Mouse (Mus musculus) cerebellum, adult 11-12 months (tissue): Measurements from ENCODE around the gene Lcn12.

Experiments
- DNase-seq: peaks from one replicate; pipeline ENCODE4 v3.0.0; 2022

Lcn12 gene

DNA sequence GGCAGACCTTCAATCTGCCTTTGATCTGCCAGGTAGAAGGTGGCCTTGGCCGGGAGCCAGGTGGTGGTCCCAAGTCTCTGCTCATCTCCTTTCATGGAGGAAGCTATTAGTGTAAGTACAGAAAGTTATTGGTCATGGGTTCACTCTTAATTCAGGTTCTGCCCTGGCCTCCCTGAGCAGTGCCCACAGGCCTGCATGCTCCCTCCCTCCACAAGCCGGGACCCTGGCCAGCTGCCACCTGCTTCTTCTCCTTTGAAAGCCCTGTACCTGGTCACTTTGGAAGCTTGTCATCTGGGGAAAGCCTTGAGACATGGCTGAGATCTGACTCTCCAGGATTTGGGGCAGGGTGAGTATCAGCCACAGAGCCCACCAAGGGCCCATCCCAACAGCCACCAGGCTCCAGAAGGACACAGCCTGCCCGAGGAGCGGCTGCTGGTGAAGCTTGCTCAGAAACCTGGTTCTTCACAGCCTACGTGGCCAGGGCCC, at the start of gene Lcn12:
Lcn12 (minus strand) TSS at position 436 of the 486 bp plus-strand sequence.
- peak; percentile 83 for DNase-seq

DNA sequence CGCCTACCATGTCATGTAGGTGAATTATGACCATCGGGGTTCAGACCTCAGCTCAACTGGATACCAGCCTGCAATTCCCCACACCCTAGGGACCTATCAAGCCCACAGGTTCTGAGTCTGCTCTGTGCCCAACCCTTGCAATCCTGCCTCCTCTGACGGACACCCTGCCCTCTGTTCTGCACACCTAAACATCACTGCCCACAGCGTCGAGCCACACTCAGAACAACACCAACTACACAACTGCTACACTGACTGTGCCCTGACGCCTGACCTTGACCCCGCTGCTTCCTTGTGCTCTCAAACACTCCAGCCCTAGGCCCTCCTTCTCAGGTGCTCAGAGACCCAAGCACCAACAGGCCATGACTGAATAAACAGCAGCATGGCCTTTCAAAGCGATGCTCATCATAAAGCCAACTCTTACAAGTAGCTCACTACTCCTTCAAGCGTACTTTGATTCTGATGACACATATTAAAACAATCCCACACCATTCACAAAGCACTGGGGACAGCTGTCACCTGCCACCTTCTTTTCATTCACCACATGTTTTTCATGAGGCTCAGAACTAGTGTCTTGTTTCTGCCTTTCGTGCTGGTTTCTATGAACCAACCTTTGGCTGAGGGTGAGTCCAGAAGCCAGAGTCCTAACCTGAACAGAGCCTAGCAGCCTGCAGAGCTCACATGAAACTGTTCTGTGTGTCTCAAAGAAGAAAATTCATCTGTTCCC, 48.1 kb upstream of the Lcn12 start:
- no peak for DNase-seq

DNA sequence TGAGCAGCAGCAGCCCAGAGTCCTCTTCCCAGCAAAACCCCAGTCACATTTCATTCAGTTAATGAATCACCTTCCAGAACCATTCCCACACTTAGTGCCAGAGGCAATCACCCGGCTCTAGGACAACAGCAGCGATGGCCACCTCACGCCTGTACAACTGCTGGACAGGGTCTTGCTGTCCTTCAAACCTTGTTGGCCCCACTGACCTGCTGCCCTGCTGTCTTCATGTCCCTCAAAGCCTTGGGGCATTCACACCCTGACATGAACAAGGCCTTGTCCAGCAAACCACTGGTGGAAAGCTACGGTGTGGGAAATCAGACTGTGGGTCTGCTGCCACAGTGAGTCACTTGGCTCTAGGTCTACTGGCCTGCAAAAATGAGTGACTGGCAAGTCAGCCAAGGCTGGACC, 46.8 kb upstream of the Lcn12 start:
- no peak for DNase-seq

DNA sequence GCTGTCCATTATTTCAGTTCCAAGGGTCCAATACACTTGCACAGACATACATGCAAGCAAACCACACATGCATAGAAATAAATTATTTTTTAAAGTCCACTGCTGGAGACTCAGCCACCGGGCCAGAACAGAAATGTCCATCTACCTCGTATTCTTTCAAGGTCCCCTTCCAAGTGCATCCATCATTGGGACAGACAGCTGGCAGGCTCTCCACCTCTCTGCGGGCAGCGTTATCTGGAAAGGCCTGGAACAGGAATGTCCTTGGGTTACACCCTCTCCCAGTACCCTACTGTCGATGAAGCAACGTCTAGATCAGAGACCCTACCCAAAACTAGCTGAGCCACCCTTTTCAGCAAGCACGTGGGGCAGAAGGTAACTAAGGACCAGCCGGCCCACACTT, 42.8 kb upstream of the Lcn12 start:
- DNase-seq, result no peak

DNA sequence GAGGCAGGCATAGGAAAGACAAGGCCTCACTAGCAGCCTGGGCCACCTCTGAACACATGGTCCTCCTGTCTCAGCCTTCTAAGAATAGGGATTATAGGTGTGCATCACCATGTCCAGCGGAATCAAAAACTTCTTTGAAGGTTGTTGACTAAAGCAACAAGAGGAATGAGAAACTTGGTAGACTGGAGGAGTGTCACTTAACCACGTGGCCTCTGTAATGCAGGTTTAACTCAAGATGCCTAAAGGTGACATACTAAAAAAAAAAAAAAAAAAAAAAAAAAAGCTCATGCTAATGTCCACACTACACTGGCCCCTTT, 41.1 kb upstream of the Lcn12 start:
- no peak for DNase-seq

DNA sequence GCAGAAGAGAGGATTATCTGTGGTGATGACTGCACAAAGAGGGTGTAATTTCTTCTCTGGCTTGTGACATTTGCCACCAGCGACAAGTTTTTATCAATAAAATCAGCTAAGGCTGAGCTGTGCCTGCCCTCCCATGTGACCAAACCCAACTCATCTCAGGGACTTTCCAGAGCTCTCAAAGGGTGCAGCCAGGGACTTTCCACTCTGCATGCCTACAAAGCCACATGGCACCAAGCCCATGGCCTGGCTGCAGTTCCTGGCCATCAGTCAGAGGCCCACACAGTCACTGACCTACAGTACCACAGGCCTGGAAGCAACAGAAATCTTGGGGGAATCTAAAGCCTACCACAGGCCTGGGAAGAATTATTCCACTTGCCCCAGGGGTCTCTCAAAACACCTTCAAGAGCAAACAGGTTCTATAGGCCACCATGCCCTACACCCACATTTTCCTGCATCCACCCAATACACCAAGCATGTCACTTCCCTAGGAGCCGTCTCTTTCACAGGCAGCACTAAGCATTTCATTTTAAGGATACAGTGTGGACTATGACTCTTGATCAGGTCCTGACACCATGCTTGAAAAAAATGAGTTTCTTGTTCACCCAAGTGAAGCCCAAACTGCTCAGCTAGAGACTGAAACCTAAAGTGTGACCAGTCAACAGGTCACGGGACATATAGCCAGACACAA, 40.6 kb upstream of the Lcn12 start:
- DNase-seq, result peak; percentile 82

DNA sequence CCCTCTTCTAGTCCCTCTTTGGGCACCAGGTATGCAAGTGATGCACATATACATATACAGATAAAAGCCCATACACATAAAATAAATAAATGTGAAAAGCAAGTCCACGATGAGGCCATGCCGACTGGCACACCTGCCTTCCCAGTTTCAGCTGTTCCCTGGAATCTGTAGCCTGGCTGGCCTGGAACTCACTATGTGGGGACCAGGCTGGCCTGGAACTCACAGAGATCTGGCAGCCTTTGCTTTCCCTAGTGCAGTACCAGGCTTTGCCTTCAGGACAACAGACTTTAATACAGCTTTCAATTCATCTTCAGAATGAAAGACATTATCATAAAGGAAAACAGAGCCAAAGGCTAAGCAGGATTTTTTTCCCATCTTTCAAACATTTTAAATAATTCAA, 40.0 kb upstream of the Lcn12 start:
- no peak for DNase-seq

DNA sequence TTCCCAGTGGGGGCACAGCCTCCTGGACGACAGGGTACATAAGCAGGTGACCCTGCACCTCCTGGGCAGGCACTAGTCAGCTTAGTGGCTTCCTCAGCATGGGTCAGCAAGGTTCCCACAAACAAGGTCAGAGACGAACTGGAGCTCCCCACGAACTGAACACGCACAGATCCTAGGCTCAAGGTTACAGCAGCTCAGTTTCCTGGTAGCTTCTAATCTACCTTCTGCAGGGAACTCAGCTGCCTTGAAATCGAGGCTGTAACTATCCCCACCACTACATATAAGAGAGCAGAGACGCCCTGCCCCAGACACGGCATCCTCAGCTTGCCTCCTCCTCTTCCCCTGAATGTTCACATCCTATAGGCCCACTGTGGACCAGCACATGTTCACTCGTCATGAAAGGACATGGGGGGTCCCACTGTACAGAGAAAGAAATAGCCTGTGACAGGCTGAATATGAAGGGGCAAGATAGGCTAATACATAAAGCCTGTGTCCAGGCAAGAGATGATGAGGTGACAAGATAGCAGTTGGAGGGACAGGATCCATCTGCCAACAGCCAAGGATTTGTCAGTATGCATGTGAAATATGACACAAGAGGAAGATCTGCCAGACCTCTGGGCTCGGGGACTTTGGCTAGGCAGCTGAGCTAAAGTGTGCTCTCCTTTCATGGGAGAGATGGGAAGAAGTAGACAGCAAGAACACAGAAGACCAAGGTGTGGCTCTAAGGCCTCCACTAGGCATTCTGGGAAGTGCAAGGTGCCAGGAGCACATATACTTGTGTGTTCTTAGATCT, 33.0 kb upstream of the Lcn12 start:
- no peak for DNase-seq

DNA sequence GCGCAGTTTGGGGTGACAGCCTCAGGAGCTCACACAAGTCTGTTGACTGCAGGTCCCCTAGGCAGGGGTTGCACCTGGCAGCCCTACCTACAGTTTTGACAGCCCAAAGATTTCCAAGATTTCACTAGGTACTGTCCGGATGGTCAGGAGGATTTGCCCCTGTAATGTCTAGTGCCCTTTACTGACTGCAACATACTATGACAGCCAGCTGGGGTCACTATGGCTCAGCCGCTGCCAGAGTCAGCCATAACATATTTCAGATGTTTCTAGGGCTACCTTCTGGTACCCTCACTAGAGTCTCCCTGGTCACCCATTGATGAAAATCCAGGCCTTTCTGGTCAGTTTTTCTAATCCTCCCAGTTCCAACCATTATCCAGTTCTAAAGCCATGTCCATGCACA, 16.2 kb upstream of the Lcn12 start:
- no peak for DNase-seq

DNA sequence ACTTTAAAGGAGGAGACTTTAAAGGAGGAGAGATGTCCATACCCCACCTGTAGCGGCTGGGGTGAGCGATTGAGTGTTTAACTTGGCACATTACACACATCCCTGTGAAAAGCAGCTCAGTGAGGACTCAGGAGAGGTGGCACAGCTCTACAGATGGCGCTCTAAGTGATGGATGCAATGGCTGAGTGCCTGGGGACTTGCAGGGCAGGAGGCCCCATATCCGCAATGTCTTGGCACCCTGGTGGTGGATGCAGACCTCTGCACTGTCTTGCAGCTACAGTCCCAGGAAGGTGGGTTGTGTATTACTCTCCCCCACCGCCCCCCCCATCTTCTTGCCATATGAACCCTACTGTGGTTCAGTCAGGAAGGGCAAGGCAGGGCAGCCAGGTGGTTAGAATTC, 13.3 kb upstream of the Lcn12 start:
- no peak for DNase-seq

DNA sequence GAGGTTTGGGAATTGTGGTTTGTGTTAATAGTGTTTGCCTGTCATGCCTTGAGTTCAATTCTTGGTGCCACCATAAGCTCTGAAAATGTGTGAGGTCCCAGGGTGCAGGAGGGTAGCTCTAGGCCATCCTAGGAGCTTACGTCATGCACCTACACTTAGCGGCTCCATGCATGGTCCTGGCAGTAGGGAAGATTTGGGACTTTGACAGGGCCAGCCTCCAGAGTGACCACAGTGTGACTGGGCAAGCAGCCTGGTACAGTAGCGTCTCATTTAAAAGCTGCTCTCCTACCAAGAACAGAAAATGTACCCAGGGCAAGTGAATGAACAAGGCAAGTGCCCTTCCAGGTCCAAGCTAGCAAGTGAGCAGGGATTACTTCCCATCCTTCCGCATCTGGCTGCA, 12.1 kb upstream of the Lcn12 start:
- peak; percentile 44 for DNase-seq

DNA sequence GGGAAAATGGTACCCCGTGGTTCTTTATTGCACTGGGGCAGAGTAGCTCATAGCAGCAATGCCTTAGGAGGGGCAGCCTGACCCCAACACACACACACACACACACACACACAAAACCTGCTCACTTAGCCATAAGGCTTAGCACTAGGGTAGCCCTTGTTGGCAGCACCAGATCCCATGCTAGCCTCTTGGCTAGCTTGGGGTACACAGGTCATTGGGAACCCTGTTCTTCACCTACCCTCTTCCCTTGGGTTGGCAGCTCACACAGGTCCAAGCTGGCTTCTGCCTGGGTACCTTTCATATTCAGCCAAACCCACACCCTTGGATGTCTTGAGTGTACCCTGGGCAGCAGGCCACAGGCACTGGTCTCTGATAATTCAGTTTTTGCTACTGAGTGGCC, 11.3 kb upstream of the Lcn12 start:
- peak; percentile 25 for DNase-seq

DNA sequence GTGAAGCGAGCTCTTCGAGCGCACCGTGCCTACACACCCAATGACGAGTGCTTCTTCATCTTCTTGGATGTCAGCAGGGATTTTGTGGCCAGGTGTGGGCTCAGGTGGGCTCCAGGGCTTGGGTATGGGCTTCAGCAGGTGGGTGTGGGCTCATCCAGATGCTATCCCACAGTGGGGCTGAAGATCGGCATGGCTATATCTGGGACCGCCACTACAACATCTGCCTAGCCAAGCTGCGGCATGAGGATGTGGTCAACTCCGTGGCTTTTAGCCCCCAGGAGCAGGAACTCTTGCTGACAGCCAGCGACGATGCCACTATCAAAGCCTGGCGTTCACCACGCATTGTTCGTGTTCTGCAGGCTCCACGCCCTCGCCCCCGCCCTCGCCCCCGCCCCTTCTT, 10.8 kb upstream of the Lcn12 start:
- no peak for DNase-seq

DNA sequence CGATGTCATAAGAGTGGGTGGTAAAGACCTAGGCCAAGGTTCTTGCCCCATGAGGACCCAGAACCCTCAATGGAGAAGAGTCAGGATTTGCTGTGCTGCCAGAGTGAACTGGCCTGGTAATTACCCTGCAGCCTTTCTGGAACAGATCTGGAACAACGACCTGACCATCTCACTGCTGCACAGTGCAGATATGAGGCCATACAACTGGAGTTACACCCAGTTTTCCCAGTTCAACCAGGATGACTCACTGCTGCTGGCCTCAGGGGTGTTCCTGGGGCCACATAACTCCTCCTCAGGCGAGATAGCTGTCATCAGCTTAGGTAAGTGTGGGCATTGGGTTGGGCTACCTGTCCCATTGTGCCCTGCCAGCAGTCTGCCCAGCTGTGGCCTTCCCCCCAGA, 9.0 kb upstream of the Lcn12 start:
- peak; percentile 20 for DNase-seq

DNA sequence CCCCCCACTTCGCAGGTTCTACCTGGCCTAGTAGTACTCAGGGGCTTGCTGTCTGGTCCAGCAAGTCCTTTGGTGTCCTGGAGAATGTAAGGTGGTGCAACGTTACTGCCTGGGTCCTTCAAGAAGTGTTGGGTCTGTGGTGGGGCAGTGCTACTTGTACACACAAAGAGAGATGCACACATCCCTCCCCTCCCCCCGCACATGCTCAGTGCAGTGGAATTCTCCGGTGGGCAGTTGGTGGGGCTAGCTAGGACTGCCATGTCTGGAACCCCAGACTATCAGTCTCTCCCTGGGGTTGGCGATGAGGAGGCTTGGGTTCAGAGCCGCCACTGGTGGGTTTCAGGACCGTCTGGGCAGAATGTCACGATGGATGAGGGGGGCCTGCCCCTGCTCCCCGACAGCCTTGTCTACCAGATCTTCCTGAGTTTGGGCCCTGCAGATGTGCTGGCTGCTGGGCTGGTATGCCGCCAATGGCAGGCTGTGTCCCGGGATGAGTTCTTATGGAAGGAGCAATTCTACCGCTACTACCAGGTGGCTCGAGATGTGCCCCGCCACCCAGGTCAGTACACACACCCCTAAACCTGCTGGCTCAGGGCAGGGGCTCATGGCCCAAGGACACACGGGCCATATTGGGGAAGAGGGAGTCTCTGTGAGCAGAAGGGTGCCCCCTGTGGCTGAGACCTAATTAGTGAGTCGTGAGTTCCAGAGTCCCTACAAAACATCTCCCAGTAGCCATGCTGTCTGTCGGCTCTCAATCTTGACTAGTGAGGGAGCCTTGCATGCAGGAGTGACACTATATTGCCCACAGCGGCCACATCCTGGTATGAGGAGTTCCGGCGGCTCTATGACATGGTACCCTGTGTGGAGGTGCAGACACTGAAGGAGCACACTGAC, 8.1 kb upstream of the Lcn12 start, which contains the start of gene C8g:
C8g (minus strand) TSS at position 127 of the 894 bp plus-strand sequence.
- peak; percentile 70 for DNase-seq

DNA sequence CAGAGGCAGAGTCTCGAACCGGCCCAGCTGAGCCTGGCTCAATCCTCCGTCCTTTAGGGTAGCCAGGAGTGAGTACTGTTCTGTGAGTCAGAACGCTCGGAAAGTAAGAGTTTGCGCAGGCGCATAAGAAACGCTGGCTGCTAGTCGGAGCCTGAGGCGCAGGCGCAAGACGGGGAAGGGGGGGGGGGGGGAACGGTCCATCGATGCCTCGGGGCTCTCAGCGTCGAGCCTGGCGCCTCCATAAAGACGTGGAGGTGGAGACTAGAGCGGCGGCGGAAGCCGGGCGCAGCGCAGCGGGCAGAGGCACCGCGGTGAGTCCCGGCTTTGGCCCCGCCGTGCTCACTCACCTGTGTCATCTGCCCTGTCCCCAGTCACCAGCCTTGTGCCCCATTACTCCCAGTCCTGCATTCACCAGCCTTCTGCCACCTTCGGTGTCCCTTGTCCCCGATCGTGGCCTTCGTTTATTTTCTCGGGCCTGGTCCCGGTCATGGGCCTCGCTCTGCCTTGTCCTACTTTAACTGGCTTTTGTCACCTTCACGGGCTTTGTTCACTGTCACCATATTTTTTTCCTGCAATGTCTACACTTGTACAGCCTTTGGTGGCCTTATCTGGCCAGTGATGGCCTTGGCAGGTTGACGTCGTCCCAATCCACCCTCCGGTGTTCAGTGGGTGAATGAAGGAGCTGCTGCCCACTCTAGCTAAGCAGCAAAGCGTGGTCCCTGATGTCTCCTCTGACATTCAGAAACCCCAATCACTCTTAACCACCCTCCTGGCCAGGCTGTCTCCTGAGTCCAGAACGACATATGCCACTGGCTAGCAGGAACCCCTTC, 7.1 kb upstream of the Lcn12 start, which contains the start of gene Fbxw5:
Fbxw5 (plus strand) TSS at position 175 of the 830 bp plus-strand sequence.
- peak; percentile 90 for DNase-seq

DNA sequence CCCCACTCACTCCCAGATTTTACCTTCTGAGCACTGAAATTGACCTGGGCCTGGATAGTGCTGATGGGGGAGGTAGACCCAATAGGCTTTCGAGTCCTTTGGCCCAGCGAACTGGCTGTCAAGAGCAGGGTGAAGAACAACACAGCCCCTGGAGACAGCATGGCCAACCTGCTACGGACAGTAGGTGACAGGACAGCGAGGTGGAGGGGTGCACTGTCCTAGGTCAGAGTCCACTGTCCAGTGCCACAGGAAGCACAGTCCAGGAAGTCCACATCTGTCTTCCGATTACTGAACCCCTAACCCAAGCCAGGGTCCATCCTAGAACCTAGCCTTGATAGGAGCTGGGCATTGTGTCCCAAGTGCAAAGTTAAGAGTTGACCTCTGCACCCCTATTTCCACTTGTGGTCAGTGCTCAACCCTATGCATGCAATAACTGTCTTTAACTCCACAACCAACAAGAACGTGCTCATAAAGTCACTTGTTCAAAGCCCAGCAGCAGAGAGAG, 6.4 kb upstream of the Lcn12 start:
- peak; percentile 62 for DNase-seq

DNA sequence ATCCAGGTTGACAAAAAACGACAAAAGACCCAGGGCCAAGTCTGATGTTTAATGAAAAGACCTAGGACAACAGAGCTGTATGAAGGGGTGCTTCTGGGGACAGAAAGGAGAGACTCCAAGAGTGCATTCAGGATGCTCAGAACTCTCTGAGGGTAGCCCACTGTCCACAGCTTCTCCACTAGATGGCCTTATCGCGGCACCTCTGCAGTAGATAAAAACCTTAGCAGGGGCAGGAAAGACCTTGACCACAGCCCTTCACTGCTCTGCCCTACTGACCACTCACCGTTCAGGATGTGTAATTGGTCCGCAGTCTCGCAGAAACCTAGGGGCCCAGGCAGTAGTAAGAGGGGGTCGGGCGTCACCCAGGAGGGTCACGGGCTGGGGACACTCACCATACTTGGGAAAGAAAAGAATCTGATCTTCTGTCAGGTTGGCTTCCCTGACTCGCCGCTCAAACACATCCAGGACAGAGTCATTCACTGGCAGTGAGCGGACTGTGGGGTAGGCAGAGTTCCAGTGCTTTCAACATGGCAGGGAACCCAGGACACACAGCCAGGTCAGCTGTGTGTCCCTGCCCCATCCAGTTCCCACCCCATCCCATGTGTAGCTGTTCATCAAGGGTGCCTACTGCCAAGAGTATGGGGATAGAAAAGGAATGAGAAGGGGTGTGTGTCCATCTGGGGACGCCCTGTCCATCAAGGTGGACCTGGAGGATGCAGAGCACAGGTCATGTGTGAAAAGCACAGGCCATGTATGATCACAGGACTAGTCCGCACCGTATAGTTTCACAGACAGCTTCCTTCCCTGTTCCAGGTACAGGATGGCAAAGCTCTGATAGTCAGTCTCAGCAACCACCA, 5.1 kb upstream of the Lcn12 start:
- peak; percentile 48 for DNase-seq

DNA sequence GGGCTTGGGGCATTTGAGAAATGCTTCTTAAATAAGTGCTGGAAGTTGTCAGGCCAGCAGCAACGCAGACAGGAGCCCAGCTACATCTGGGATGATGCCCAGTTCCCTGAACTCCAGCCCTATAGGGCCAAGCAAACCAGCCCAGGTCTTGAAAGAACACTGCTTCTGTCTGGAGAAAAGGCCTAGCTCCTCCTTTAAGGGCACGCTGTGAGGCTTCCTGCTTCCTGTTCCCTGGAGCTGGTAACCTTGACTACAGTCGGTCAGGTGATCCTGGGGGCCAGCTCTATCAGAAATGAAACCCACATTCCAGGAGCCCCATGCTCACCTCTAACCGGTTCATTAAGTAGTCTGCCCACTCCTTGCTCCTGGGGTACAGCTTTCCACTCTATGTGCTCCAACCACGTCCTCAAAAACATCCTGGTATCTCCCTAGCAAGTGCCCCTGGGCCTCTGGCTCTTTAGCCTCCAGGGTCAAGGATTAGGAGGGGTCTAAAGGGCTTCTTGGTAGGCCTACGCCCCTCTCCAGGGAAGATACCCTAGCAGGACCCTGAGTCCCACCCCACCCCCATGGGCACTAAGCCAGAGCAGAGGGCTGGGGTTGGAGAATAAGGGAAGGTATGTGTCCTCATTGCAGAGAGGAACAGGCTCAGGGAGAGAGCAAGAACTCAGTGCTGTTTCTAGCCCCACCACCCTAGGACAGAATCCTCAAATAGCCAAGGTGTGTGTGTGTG, 4.3 kb upstream of the Lcn12 start:
- DNase-seq, result peak; percentile 60

DNA sequence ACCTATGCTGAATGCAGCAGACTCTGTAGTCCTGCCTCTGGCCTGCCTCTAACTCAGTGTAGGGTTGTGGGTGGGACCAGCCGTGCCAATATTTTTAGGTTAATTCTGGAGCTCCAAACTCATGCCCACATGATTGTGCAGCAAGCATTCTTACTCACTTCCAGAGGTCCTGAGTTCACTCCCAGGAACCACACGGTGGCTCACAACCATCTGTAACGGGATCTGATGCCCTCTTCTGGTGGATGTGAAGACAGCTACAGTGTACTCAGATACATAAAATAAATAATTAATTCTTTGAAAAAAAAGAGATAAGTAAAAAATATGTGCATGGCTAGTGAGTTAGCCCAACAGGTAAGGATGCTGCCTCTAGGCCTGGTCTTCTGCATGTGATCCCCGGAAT, 2.8 kb upstream of the Lcn12 start:
- peak; percentile 71 for DNase-seq
